Mouse (Mus musculus) embryonic fibroblast, embryonic 13.5 days (primary cell): ENCODE results near the gene Rreb1. TPM values are rescaled to one million over a fixed set of nuclear protein-coding genes. Genes with fewer than 3 reads are reported as not detected.

ENCODE experiments used
- H3K27ac ChIP-seq: 2 replicates; pipeline ENCODE4 v1.5.1; 2012; ENCODE audit warnings: low read length, control low read depth, inconsistent platforms; ENCODE audit not compliant: insufficient read depth
- H3K4me1 ChIP-seq: 2 replicates; pipeline ENCODE4 v1.6.1; 2011; ENCODE audit warnings: low read length; ENCODE audit not compliant: control insufficient read depth, insufficient read depth
- H3K4me3 ChIP-seq: 2 replicates; pipeline ENCODE4 v1.5.1; 2011; ENCODE audit warnings: mild to moderate bottlenecking, control low read depth, low read length; ENCODE audit not compliant: insufficient read depth
- CTCF ChIP-seq: IDR thresholded peaks from 2 replicates; pipeline ENCODE4 v1.5.1; 2011; ENCODE audit warnings: mild to moderate bottlenecking, control low read depth, low read length, moderate library complexity, borderline replicate concordance; ENCODE audit not compliant: insufficient read depth
- POLR2A ChIP-seq: IDR thresholded peaks from 2 replicates; pipeline ENCODE4 v1.6.1; 2011; ENCODE audit warnings: low read depth, mild to moderate bottlenecking, control low read depth, low read length, moderate library complexity
- polyA plus RNA-seq: library from polyadenylated mRNA; stranded (reverse); fragments of >200 nt; gene quantifications from 2 replicates; pipeline ENCODE4 v1.2.4, GENCODE M21; 2011; ENCODE audit warnings: low read depth; ENCODE audit not compliant: missing spikeins, insufficient read length

Gene Rreb1
- polyA plus RNA-seq, 1 experiment, result 14.1 TPM

- Histone ChIP-seq H3K27ac (no peak overlapping the region), H3K4me1 (no peaks in the 10 kb centered on the region), H3K4me3 (no peak overlapping the region)
- no peak for TF ChIP-seq CTCF
- no peak for TF ChIP-seq POLR2A
Measured at GRCm38 (mm10) chr13:37930091-37930490, 151.9 kb downstream of the Rreb1 start.

GRCm38 (mm10) chr13:37930621-37931020, 152.4 kb downstream of the Rreb1 start:
- no peak for TF ChIP-seq CTCF
- no peak for TF ChIP-seq POLR2A
- H3K4me1 ChIP-seq, result no peaks in the 10 kb centered on the region
- no peak overlapping the region for H3K4me3 ChIP-seq
- H3K27ac ChIP-seq, result no peak overlapping the region

- no peak for TF ChIP-seq CTCF
- TF ChIP-seq POLR2A, result no peak
- H3K4me3 ChIP-seq, result no peak overlapping the region
- H3K4me1 ChIP-seq, result no peaks in the 10 kb centered on the region
- no peak overlapping the region for H3K27ac ChIP-seq
Measured at GRCm38 (mm10) chr13:37931210-37931922, 153.2 kb downstream of the Rreb1 start.

- Histone ChIP-seq H3K27ac (no peak overlapping the region), H3K4me3 (no peak overlapping the region), H3K4me1 (no peaks in the 10 kb centered on the region)
- no peak for TF ChIP-seq POLR2A
- TF ChIP-seq CTCF, result no peak
Measured at GRCm38 (mm10) chr13:37934075-37934474, 155.9 kb downstream of the Rreb1 start.

- no peak for TF ChIP-seq CTCF
- TF ChIP-seq POLR2A, result no peak
- H3K4me1 ChIP-seq, result no peaks in the 10 kb centered on the region
- no peak overlapping the region for H3K4me3 ChIP-seq
- no peak overlapping the region for H3K27ac ChIP-seq
Measured at GRCm38 (mm10) chr13:37934920-37935319, 156.7 kb downstream of the Rreb1 start.

GRCm38 (mm10) chr13:37936351-37936750, 158.2 kb downstream of the Rreb1 start:
- Histone ChIP-seq H3K4me1 (no peaks in the 10 kb centered on the region), H3K27ac (no peak overlapping the region), H3K4me3 (no peak overlapping the region)
- no peak for TF ChIP-seq POLR2A
- TF ChIP-seq CTCF, result no peak

- TF ChIP-seq CTCF (no peak), POLR2A (no peak)
- Histone ChIP-seq H3K27ac (no peak overlapping the region), H3K4me1 (0 out of 2 replicates have a peak, but pooled peaks cover 2% of the 10 kb centered on the region), H3K4me3 (no peak overlapping the region)
Measured at GRCm38 (mm10) chr13:37940167-37940566, 162.0 kb downstream of the Rreb1 start.

- TF ChIP-seq POLR2A (no peak), CTCF (no peak)
- no peak overlapping the region for H3K27ac ChIP-seq
- 0 out of 2 replicates have a peak, but pooled peaks cover 2% of the 10 kb centered on the region for H3K4me1 ChIP-seq
- H3K4me3 ChIP-seq, result no peak overlapping the region
Measured at GRCm38 (mm10) chr13:37940649-37941048, 162.4 kb downstream of the Rreb1 start.

GRCm38 (mm10) chr13:37941138-37941645, 163.0 kb downstream of the Rreb1 start:
- TF ChIP-seq POLR2A, result no peak
- TF ChIP-seq CTCF, result no peak
- no peak overlapping the region for H3K4me3 ChIP-seq
- peaks cover 3% of the 10 kb centered on the region; the same call in 1 of the 2 replicates for H3K4me1 ChIP-seq
- no peak overlapping the region for H3K27ac ChIP-seq

GRCm38 (mm10) chr13:37941950-37942886, 164.0 kb downstream of the Rreb1 start:
- H3K4me1 ChIP-seq, result peaks cover 7% of the 10 kb centered on the region; the same call in 1 of the 2 replicates
- TF ChIP-seq CTCF (no peak), POLR2A (no peak)
- H3K27ac ChIP-seq, result no peak overlapping the region
- H3K4me3 ChIP-seq, result no peak overlapping the region
